Mouse (Mus musculus) E14TG2a.4 (cell line): Measurements from ENCODE around the gene Ermp1.

Experiments used
- H3K27me3 ChIP-seq: 2 replicates; pipeline ENCODE4 v1.6.1; 2014; ENCODE audit warnings: low read length, control low read depth; ENCODE audit not compliant: insufficient read depth
- H3K36me3 ChIP-seq: 2 replicates; pipeline ENCODE4 v1.6.1; 2014; ENCODE audit warnings: low read length, control low read depth; ENCODE audit not compliant: insufficient read depth
- H3K4me1 ChIP-seq: replicated peaks from 2 replicates; pipeline ENCODE4 v1.6.1; 2014; ENCODE audit warnings: low read depth, low read length, control low read depth
- H3K4me3 ChIP-seq: replicated peaks from 2 replicates; pipeline ENCODE4 v1.5.1; 2014; ENCODE audit warnings: mild to moderate bottlenecking, low read length
- H3K9me3 ChIP-seq: 2 replicates; pipeline ENCODE4 v1.6.1; 2014; ENCODE audit warnings: low read length, control low read depth
- CTCF ChIP-seq: conservative IDR thresholded peaks from 2 replicates; pipeline ENCODE4 v1.5.1; 2014; ENCODE audit warnings: low read length
- NANOG ChIP-seq: IDR thresholded peaks from 2 replicates; pipeline ENCODE4 v1.6.1; 2014; ENCODE audit warnings: borderline replicate concordance, low read length, mixed read lengths
- POU5F1 ChIP-seq: IDR thresholded peaks from 2 replicates; pipeline ENCODE4 v1.6.1; 2014; ENCODE audit warnings: low read length, borderline replicate concordance

Ermp1 gene

GRCm38 (mm10) chr19:29666965-29667594 is 18.9 kb upstream of the Ermp1 start:
- TF ChIP-seq CTCF = no peak
- no peak for TF ChIP-seq NANOG
- no peak for TF ChIP-seq POU5F1
- Histone ChIP-seq H3K4me3 (no peak overlapping the region), H3K36me3 (no peaks in the 10 kb centered on the region), H3K27me3 (no peaks in the 10 kb centered on the region), H3K4me1 (peaks cover 59% of the 10 kb centered on the region), H3K9me3 (no peaks in the 10 kb centered on the region)

GRCm38 (mm10) chr19:29666164-29666563 is 17.9 kb upstream of the Ermp1 start:
- Histone ChIP-seq H3K36me3 (no peaks in the 10 kb centered on the region), H3K4me1 (peaks cover 59% of the 10 kb centered on the region), H3K4me3 (no peak overlapping the region), H3K27me3 (no peaks in the 10 kb centered on the region), H3K9me3 (no peaks in the 10 kb centered on the region)
- TF ChIP-seq NANOG (no peak), CTCF (no peak), POU5F1 (no peak)

GRCm38 (mm10) chr19:29664934-29665333 is 16.7 kb upstream of the Ermp1 start:
- Histone ChIP-seq H3K36me3 (no peaks in the 10 kb centered on the region), H3K9me3 (no peaks in the 10 kb centered on the region), H3K27me3 (no peaks in the 10 kb centered on the region), H3K4me3 (peak overlapping the region; percentile 78), H3K4me1 (peaks cover 63% of the 10 kb centered on the region)
- no peak for TF ChIP-seq NANOG
- TF ChIP-seq CTCF = no peak
- TF ChIP-seq POU5F1 = no peak

DNA sequence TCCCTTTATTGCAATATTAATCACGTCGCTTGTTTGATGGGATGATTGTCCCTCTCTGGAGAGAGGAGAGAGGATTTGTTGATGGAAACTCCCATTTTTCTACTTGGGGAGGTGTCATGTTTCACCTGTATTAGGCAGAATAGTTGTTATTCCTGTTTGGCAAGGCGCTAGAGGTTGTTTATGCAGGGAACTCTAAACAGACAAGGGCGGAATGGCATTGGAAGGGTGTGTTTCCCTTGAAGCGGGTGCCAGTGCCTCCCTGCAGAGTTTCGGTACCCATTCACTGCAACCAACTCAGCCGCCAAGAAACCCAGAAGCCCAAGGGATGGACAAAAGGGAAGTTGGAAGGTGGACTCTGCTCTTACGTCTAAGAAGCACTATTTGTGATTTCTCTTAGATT is 15.6 kb upstream of the Ermp1 start:
- Histone ChIP-seq H3K9me3 (no peaks in the 10 kb centered on the region), H3K36me3 (no peaks in the 10 kb centered on the region), H3K4me1 (peaks cover 71% of the 10 kb centered on the region), H3K4me3 (peak overlapping the region; percentile 78), H3K27me3 (no peaks in the 10 kb centered on the region)
- TF ChIP-seq CTCF = no peak
- TF ChIP-seq POU5F1 = no peak
- no peak for TF ChIP-seq NANOG

- Histone ChIP-seq H3K4me1 (peaks cover 66% of the 10 kb centered on the region), H3K4me3 (no peak overlapping the region), H3K27me3 (no peaks in the 10 kb centered on the region), H3K9me3 (no peaks in the 10 kb centered on the region), H3K36me3 (no peaks in the 10 kb centered on the region)
- TF ChIP-seq POU5F1 = no peak
- TF ChIP-seq NANOG = no peak
- TF ChIP-seq CTCF = no peak
Observed at GRCm38 (mm10) chr19:29661974-29662580, 13.9 kb upstream of the Ermp1 start.

GRCm38 (mm10) chr19:29660835-29661764 is 12.9 kb upstream of the Ermp1 start:
- H3K4me1 ChIP-seq = peaks cover 66% of the 10 kb centered on the region
- TF ChIP-seq CTCF = no peak
- no peak for TF ChIP-seq NANOG
- no peak for TF ChIP-seq POU5F1
- no peaks in the 10 kb centered on the region for H3K27me3 ChIP-seq
- H3K9me3 ChIP-seq = no peaks in the 10 kb centered on the region
- H3K36me3 ChIP-seq = no peaks in the 10 kb centered on the region
- H3K4me3 ChIP-seq = no peak overlapping the region

DNA sequence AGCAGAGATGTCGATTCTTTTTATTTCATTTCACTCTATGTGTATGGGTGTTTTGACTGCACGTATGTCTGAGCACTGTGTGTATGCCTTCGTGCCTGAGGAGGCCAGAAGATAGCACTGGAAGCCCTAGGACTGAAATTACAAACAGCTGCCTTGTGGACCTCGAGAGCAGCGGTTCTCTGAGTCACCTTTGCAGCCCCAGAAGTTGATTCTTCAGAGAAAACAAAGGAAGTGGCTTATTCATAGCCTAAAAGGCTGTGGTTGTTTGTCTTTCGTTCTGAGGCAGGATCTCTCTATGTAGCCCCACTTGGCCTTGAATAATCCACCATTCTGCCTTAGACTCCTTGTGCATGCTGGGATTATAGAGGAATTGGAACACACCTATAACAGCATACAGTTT is 11.5 kb upstream of the Ermp1 start:
- peaks cover 70% of the 10 kb centered on the region for H3K4me1 ChIP-seq
- H3K9me3 ChIP-seq = no peaks in the 10 kb centered on the region
- TF ChIP-seq POU5F1 = no peak
- no peak for TF ChIP-seq CTCF
- no peak for TF ChIP-seq NANOG
- no peaks in the 10 kb centered on the region for H3K36me3 ChIP-seq
- H3K27me3 ChIP-seq = no peaks in the 10 kb centered on the region
- no peak overlapping the region for H3K4me3 ChIP-seq

DNA sequence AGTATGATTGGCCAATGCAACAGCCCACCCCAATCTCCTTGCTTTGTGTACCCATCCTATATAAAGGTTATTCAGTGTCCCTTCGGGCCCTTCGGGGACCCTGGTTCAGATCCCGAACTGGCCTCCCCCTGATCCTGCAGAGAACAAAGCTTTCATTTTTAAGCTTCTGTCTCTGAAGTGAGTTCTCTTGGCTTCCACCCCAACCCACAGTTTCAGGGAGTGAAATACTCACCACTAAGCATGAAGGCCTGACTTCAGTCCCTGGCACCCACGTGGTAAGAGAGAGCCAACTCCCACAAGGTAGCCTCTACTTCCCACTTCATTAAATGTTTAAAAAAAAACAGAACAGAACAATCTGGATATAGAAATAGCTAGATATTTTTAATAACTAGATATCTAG is 10.6 kb upstream of the Ermp1 start:
- TF ChIP-seq NANOG = no peak
- TF ChIP-seq CTCF = no peak
- TF ChIP-seq POU5F1 = no peak
- Histone ChIP-seq H3K9me3 (no peaks in the 10 kb centered on the region), H3K4me3 (no peak overlapping the region), H3K27me3 (no peaks in the 10 kb centered on the region), H3K4me1 (peaks cover 70% of the 10 kb centered on the region), H3K36me3 (no peaks in the 10 kb centered on the region)
